Mouse (Mus musculus): ENCODE results near the gene H2afy2.

GRCm38 (mm10) chr10:61759869-61760268 is 24.1 kb downstream of the H2afy2 start:
- TF ChIP-seq MAFK (IDR thresholded peaks at IDR 0.05; ENCODE audit: insufficient read depth, low read depth, low read length) (no peak), ZNF384 (IDR thresholded peaks at IDR 0.05; ENCODE audit: low read depth, low read length) (no peak), CHD2 (IDR thresholded peaks at IDR 0.05; ENCODE audit: low read depth, low read length) (no peak), HCFC1 (IDR thresholded peaks at IDR 0.05; ENCODE audit: borderline replicate concordance, insufficient read depth, low read length) (no peak), ZC3H11A (IDR thresholded peaks at IDR 0.05; ENCODE audit: borderline replicate concordance, low read depth, low read length) (no peak)
